15 mouse cellular contexts compared by ENCODE assay signal in the genomic region with DNA sequence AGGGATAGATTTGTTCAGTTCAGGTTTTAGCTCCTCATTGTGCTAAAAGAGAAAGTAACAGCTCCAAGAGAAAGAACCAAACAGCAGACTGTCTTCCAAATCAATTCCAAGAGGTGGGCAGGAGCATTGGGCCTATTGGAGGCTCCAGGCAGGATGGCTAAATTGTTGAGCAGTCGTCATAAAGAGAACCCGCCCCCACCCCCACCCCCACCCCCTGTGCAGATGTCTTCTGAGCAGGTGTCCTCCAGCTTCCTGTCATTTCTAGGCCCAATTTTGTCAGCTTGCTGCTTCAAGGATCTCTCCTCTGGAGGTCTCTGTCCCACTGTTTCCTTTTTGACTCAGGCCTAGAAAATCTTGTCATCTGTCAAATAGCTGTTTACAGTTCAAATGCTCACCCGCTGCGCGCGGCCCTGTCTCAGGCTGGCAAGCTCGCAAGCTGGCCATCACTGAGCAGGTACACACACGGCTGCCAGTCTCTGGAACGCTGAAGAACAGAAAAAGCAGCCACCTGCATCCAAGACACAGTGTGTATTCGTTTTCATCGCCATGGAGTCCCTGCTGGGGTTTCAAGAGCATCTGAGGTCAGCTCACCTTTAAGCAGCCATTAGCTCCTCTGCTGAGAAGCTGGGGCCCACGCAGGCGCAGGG.
DNase-seq lines count a peak whose midpoint lies in the region; ATAC-seq lines count a peak whose summit lies in the region.
"Had no signal": no experiment of that assay in that cellular context is flagged by ENCODE, and none has a peak within 500 bp of the region (broad histone marks: within the 10 kb centered on the region; RNA-seq: fewer than 3 reads in every experiment).

No protein-coding gene starts in this region.

- no peaks in the 10 kb centered on the region for H3K9me3 ChIP-seq in hindbrain, embryonic 11.5 days (ENCODE audit: control insufficient read depth, low read length)
- H3K9me3 ChIP-seq in hindbrain, embryonic 10.5 days, result no peaks in the 10 kb centered on the region
- H3K9me3 ChIP-seq: limb, embryonic 12.5 days had no signal

- no peak overlapping the region for H3K4me3 ChIP-seq in hindbrain, embryonic 11.5 days (ENCODE audit: low read depth, low read length)
- H3K4me3 ChIP-seq in hindbrain, embryonic 10.5 days, result no peak overlapping the region
- H3K4me3 ChIP-seq: limb, embryonic 12.5 days had no signal

- no peaks in the 10 kb centered on the region for H3K27me3 ChIP-seq in hindbrain, embryonic 11.5 days (ENCODE audit: control insufficient read depth, insufficient read depth, low read length)
- no peaks in the 10 kb centered on the region for H3K27me3 ChIP-seq in hindbrain, embryonic 10.5 days (ENCODE audit: insufficient read depth, poor library complexity, severe bottlenecking)
- H3K27me3 ChIP-seq: limb, embryonic 12.5 days had no signal

- no peak for ATAC-seq in hindbrain, embryonic 11.5 days (ENCODE audit: low FRiP score)
- ATAC-seq in cerebellum, adult (ENCODE audit: insufficient number of reproducible peaks, low FRiP score, low TSS enrichment), result peak; percentile 76
- ATAC-seq: liver, postnatal 0 days had no signal

- 48% methylated on average over 13 of the region's 13 CpGs for WGBS in hindbrain, embryonic 11.5 days
- WGBS in hindbrain, embryonic 10.5 days, result 49% methylated on average over 13 of the region's 13 CpGs

- H3K4me2 ChIP-seq in hindbrain, embryonic 11.5 days (replicated peaks; ENCODE audit: low read depth, low read length), result no peak overlapping the region
- H3K4me2 ChIP-seq: heart, embryonic 11.5 days; limb, embryonic 12.5 days had no signal

- no peaks in the 10 kb centered on the region for H3K36me3 ChIP-seq in hindbrain, embryonic 11.5 days (ENCODE audit: control insufficient read depth, insufficient read depth, low read length)
- H3K36me3 ChIP-seq in hindbrain, embryonic 10.5 days, result no peaks in the 10 kb centered on the region
- H3K36me3 ChIP-seq: G1E; limb, embryonic 12.5 days had no signal

- peak; percentile 6 for DNase-seq in hindbrain, embryonic 11.5 days (ENCODE audit: low spot score)
- DNase-seq in hindbrain, embryonic 10.5 days (ENCODE audit: low spot score), result no peak
- peak; percentile 60 to 61 for DNase-seq in cerebellum, postnatal 36 days
- peak; percentile 32 to 34 for DNase-seq in thymus, postnatal 10 days (ENCODE audit: low spot score in 2 of 2)
- no peak for DNase-seq in kidney, adult 18-20 months
- DNase-seq in B cell, adult 2 months, result no peak
- DNase-seq in adrenal gland, postnatal 4 days (ENCODE audit: low spot score in 2 of 2), result no peak
- DNase-seq: kidney, postnatal 10 days; liver, postnatal 0 days; right cerebral cortex, postnatal 4 days had no signal

- no peak overlapping the region for H3K9ac ChIP-seq in hindbrain, embryonic 11.5 days (ENCODE audit: low read depth, low read length)
- H3K9ac ChIP-seq: limb, embryonic 12.5 days; liver, postnatal 0 days had no signal

- no peaks in the 10 kb centered on the region; the same call in 1 of the 2 replicates for H3K4me1 ChIP-seq in hindbrain, embryonic 11.5 days (replicated peaks; ENCODE audit: control insufficient read depth, insufficient read depth, low read length)
- H3K4me1 ChIP-seq in hindbrain, embryonic 10.5 days (replicated peaks), result peaks cover 6% of the 10 kb centered on the region; the same call in 1 of the 2 replicates

- H3K27ac ChIP-seq in hindbrain, embryonic 11.5 days (ENCODE audit: low read depth, low read length), result no peak overlapping the region
- no peak overlapping the region for H3K27ac ChIP-seq in hindbrain, embryonic 10.5 days
- H3K27ac ChIP-seq: limb, embryonic 12.5 days; macrophage had no signal

Comparison
In these comparisons a context has a peak if more than half of its experiments do, and no peak if none do; other contexts are left out.
1. DNase-seq: peak in hindbrain, embryonic 11.5 days (single experiment), cerebellum, postnatal 36 days (2 of 2) and thymus, postnatal 10 days (2 of 2); none in hindbrain, embryonic 10.5 days (single experiment), kidney, adult 18-20 months (single experiment), B cell, adult 2 months (0 of 2) and adrenal gland, postnatal 4 days (0 of 2).